Mouse (Mus musculus) midbrain, embryonic 13.5 days (tissue): ENCODE data around the gene Tnfrsf1b. TPM values are rescaled to one million over a fixed set of nuclear protein-coding genes. Genes with fewer than 3 reads are reported as not detected.
"Not testable (repeated sequence)": the region's sequence is repeated elsewhere in the genome, so short reads cannot be mapped to it uniquely, and the experiment has no call there.

ENCODE experiments used
- ATAC-seq: fragments of 200-750 bp; cut with Nextera tagmentation; 2 replicates; pipeline ENCODE4 v1.8.0; 2017; ENCODE audit warnings: mild to moderate bottlenecking, moderate TSS enrichment, moderate library complexity
- H3K27ac ChIP-seq: fragments of 300-500 bp; sonication (generic); 2 replicates; pipeline ENCODE4 v1.5.1; 2015; ENCODE audit warnings: inconsistent platforms, mild to moderate bottlenecking, moderate library complexity
- H3K27me3 ChIP-seq: fragments of 300-500 bp; sonication (generic); 2 replicates; pipeline ENCODE4 v1.6.1; 2015; ENCODE audit warnings: mild to moderate bottlenecking, inconsistent platforms
- H3K36me3 ChIP-seq: fragments of 300-500 bp; sonication (generic); 2 replicates; pipeline ENCODE4 v1.6.1; 2015; ENCODE audit warnings: mild to moderate bottlenecking, inconsistent platforms
- H3K4me1 ChIP-seq: fragments of 300-500 bp; sonication (generic); replicated peaks from 2 replicates; pipeline ENCODE4 v1.6.1; 2015; ENCODE audit warnings: inconsistent platforms
- H3K4me2 ChIP-seq: fragments of 300-500 bp; sonication (generic); replicated peaks from 2 replicates; pipeline ENCODE4 v1.6.1; 2015; ENCODE audit warnings: moderate library complexity, mild to moderate bottlenecking, inconsistent platforms
- H3K4me3 ChIP-seq: fragments of 300-500 bp; sonication (generic); replicated peaks from 2 replicates; pipeline ENCODE4 v1.5.1; 2015; ENCODE audit warnings: mild to moderate bottlenecking, inconsistent platforms
- H3K9ac ChIP-seq: fragments of 300-500 bp; sonication (generic); replicated peaks from 2 replicates; pipeline ENCODE4 v1.6.1; 2015; ENCODE audit warnings: mild to moderate bottlenecking, inconsistent platforms
- H3K9me3 ChIP-seq: fragments of 300-500 bp; sonication (generic); 2 replicates; pipeline ENCODE4 v1.6.1; 2016; ENCODE audit warnings: mild to moderate bottlenecking, inconsistent platforms
- WGBS: fragments of 180-500 bp; shearing (Covaris S2); methylation state at CpG from one replicate; pipeline ENCODE4 v1.1.7; 2015; 5-methylcytosine and 5-hydroxymethylcytosine counted together
- polyA plus RNA-seq: library from polyadenylated mRNA; unstranded; fragments of >200 nt; fragmentation: Nextera tagmentation; extraction: Ambion mirVana; gene quantifications from 2 replicates; pipeline ENCODE4 v1.2.1, GENCODE M21; 2015

Tnfrsf1b gene
- polyA plus RNA-seq, 1 experiment from 2014 or later, result 2.0 TPM

- Histone ChIP-seq H3K4me2 (peak overlapping the region; percentile 93), H3K9ac (peak overlapping the region; percentile 92), H3K27me3 (no peaks in the 10 kb centered on the region), H3K9me3 (no peaks in the 10 kb centered on the region), H3K4me3 (peak overlapping the region; percentile 82), H3K36me3 (peaks cover 14% of the 10 kb centered on the region), H3K27ac (peak overlapping the region; percentile 75; the same call in 1 of the 2 replicates), H3K4me1 (peaks cover 18% of the 10 kb centered on the region)
- no peak; the same call in 1 of the 2 replicates for ATAC-seq
- WGBS, result 2% methylated on average over 10 of the region's 10 CpGs
Measured at GRCm38 (mm10) chr4:145193991-145194511, 52.6 kb downstream of the Tnfrsf1b start.

- Histone ChIP-seq H3K9ac (no peak overlapping the region), H3K4me1 (peaks cover 18% of the 10 kb centered on the region), H3K4me2 (peak overlapping the region; percentile 93), H3K27me3 (no peaks in the 10 kb centered on the region), H3K27ac (no peak overlapping the region), H3K9me3 (no peaks in the 10 kb centered on the region), H3K4me3 (peak overlapping the region; percentile 82), H3K36me3 (peaks cover 19% of the 10 kb centered on the region)
- 61% methylated on average over 3 of the region's 3 CpGs for WGBS
- ATAC-seq, result no peak
Measured at GRCm38 (mm10) chr4:145193406-145193805, 53.3 kb downstream of the Tnfrsf1b start.

- Histone ChIP-seq H3K27ac (no peak overlapping the region), H3K4me2 (no peak overlapping the region), H3K4me1 (peaks cover 18% of the 10 kb centered on the region), H3K4me3 (no peak overlapping the region), H3K9ac (no peak overlapping the region), H3K9me3 (no peaks in the 10 kb centered on the region), H3K27me3 (no peaks in the 10 kb centered on the region), H3K36me3 (peaks cover 21% of the 10 kb centered on the region)
- no peak for ATAC-seq
Measured at GRCm38 (mm10) chr4:145192686-145193085, 54.0 kb downstream of the Tnfrsf1b start.

DNA sequence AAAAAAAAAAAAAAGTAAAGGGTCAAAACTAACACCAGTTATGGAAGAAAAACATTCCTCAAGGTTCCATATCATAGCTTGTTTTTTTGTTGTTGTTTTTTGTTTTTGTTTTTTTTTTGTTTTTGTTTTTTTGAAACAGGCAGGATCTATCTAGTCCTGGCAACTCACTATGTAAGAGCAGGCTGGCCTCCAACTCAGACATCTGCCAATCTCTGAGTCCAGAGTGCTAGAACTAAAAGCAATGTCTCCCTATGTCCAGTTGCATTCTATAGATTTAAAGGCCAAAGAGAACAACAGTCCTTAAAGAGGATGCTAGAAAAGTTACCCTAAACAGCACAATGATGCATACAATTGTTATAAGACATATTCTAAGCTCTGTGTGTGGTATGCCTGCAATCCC lies 58.1 kb downstream of the Tnfrsf1b start:
- Histone ChIP-seq H3K4me1 (peaks cover 11% of the 10 kb centered on the region), H3K36me3 (peaks cover 56% of the 10 kb centered on the region), H3K27ac (no peak overlapping the region), H3K4me3 (no peak overlapping the region), H3K9ac (no peak overlapping the region), H3K9me3 (no peaks in the 10 kb centered on the region), H3K27me3 (no peaks in the 10 kb centered on the region), H3K4me2 (no peak overlapping the region)
- ATAC-seq, result no peak

DNA sequence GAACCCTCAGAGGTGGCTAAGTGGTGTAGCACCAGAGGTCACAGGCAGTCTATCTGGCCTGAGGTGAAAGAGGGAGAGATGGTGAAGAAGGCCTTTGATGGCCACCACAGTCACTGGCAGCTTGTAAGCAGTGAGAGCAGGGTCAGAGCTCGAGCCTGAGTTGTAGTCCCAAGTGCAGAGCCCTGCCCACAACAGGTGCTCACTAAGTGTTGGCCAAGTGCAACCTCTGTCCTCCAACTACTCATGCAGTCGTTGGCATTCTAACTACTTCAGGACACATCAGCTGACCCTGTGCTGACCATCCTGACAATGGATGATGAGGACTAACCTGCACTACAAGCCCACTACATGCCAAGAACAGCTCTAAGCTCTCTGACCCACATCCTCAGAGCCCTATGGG lies 59.1 kb downstream of the Tnfrsf1b start:
- no peaks in the 10 kb centered on the region for H3K9me3 ChIP-seq
- H3K9ac ChIP-seq, result no peak overlapping the region
- WGBS, result 90% methylated on average over 2 of the region's 2 CpGs
- H3K36me3 ChIP-seq, result peaks cover 65% of the 10 kb centered on the region
- no peak overlapping the region for H3K4me3 ChIP-seq
- no peak for ATAC-seq
- H3K27me3 ChIP-seq, result no peaks in the 10 kb centered on the region
- no peak overlapping the region for H3K4me2 ChIP-seq
- H3K4me1 ChIP-seq, result peaks cover 1% of the 10 kb centered on the region; the same call in 1 of the 2 replicates
- no peak overlapping the region for H3K27ac ChIP-seq

GRCm38 (mm10) chr4:145178918-145179549 lies 67.6 kb downstream of the Tnfrsf1b start:
- no peaks in the 10 kb centered on the region for H3K9me3 ChIP-seq
- H3K36me3 ChIP-seq, result peaks cover 72% of the 10 kb centered on the region
- H3K27me3 ChIP-seq, result no peaks in the 10 kb centered on the region
- no peaks in the 10 kb centered on the region for H3K4me1 ChIP-seq
- WGBS, result 95% methylated on average over 5 of the region's 5 CpGs
- H3K9ac ChIP-seq, result no peak overlapping the region
- no peak overlapping the region for H3K4me2 ChIP-seq
- no peak overlapping the region for H3K4me3 ChIP-seq
- no peak overlapping the region for H3K27ac ChIP-seq
- no peak for ATAC-seq

- not testable (repeated sequence) for H3K27me3 ChIP-seq, H3K27ac ChIP-seq, H3K4me1 ChIP-seq, H3K9ac ChIP-seq, H3K9me3 ChIP-seq, ATAC-seq, H3K4me3 ChIP-seq, H3K4me2 ChIP-seq
- peaks cover 92% of the 10 kb centered on the region for H3K36me3 ChIP-seq
- 84% methylated on average over 3 of the region's 3 CpGs for WGBS
Measured at GRCm38 (mm10) chr4:145165542-145165941, 81.1 kb downstream of the Tnfrsf1b start.

DNA sequence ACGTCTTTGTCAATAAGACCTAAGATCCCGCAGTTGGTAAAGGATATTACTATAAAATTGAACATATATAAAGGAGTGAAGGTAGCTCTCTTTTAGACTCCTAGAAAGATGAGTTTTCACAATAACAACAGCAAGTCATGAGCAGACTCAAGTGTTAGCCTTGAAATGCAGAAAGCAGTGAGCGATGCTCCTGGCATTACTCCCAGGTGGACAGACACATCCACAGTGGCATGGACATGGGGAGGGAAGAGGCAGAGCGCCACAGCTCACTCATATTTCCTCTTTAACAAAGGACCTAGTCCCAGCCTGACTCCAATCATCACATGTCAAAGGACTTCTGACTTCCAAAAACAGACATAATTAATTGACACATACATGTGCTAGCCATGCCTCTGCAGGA lies 82.6 kb downstream of the Tnfrsf1b start:
- Histone ChIP-seq H3K9ac (no peak overlapping the region), H3K4me3 (no peak overlapping the region), H3K4me2 (no peak overlapping the region), H3K9me3 (no peaks in the 10 kb centered on the region), H3K27ac (no peak overlapping the region), H3K36me3 (peaks cover 92% of the 10 kb centered on the region), H3K27me3 (no peaks in the 10 kb centered on the region), H3K4me1 (no peaks in the 10 kb centered on the region)
- ATAC-seq, result no peak
- WGBS, result 94% methylated on average over 4 of the region's 4 CpGs

Other genes with a start within 250 kb of the Tnfrsf1b start
- gene Vps13d, start 51.9 kb downstream of the Tnfrsf1b start, polyA plus RNA-seq, result 8.1 and 9.4 TPM in 2 replicates
- gene Tnfrsf8, start 68.3 kb upstream of the Tnfrsf1b start, polyA plus RNA-seq, result 0.07 and 0.24 TPM in 2 replicates